Mouse (Mus musculus): ENCODE results near the gene Fzd7.

Fzd7 gene

GRCm38 (mm10) chr1:59503659-59504301 lies 21.6 kb downstream of the Fzd7 start:
- DNase-seq: no peak

GRCm38 (mm10) chr1:59504302-59504700 lies 22.1 kb downstream of the Fzd7 start:
- no peak for DNase-seq

GRCm38 (mm10) chr1:59508463-59509139 lies 26.4 kb downstream of the Fzd7 start:
- no peak for DNase-seq

DNA sequence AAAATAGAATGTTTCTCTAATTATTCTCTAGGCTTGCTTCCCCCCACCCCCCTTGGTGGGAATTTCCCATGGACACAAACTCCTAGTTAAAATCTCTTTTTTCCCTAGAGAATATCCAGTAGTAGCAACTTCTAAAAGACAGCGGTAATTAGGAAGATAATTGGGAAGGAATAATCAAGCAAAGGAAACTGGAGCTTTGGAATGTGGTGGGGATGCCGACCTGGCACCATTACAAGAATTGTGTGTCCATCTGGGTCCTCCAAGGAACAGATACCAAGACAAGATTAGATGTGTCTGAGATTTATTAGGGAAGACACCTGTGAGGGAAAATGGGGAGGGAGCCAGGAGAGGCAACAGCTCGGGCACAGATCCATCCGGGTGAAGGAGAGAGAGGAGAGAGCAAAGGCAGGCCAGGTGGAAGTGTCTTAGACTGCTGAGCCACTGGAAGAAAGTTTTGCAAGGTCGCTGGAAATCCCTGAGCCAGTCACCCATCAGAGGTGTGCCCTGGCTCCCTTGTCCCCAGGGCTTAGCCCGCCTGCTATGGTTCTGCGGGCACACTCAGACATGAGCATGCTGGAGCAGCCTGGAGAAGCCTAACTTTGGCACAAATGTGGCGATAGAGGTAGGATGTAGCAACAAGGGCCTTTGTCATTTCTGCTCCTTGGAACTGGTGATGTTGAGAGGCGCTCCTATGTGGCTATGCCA lies 29.5 kb downstream of the Fzd7 start:
- DNase-seq: no peak

DNA sequence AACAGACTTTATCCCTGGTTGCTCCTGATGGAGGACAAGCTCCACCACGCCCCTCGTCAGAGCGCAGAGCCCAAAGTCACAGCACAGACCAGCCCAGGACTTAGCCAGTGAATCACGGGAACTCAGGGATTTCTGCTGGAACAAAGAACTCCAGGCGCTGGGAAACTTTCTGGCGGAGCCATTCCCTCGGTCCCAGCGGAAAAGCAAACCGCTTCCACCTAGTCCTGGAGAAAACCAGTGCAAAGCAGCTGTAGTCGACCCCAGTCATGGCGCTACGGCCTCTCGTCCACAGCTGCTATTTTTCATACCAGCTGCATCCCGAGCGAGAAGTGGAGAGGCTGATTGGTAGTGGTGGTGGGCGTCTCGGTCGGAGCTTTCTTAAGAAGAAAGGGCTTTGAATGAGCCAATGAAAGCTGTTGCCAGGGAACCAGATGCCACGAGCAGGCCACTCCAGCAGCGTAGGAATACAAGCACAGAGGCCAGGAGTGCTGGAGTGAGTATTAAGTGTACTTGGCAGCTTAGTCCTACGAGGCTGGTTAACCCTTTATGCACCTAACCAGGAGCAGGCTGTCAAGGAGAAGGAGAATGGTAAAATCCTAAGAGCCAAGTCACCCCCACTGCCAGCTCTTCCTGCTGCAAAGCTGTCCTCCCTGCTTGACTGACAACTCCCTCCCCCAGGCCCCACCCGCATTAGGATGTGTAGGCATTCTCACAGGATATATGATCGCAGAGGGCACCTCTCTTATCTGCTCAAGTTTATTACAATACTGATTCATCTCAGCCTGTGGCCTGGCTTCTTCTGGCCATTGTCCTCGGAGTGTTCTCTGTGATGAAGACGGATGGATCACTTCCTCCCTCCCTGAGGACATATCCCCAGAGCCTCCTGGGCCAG lies 34.0 kb downstream of the Fzd7 start, which contains the start of gene Gm973:
Gm973 (plus strand) TSS at position 239 of the 892 bp plus-strand sequence.
- no peak for DNase-seq

DNA sequence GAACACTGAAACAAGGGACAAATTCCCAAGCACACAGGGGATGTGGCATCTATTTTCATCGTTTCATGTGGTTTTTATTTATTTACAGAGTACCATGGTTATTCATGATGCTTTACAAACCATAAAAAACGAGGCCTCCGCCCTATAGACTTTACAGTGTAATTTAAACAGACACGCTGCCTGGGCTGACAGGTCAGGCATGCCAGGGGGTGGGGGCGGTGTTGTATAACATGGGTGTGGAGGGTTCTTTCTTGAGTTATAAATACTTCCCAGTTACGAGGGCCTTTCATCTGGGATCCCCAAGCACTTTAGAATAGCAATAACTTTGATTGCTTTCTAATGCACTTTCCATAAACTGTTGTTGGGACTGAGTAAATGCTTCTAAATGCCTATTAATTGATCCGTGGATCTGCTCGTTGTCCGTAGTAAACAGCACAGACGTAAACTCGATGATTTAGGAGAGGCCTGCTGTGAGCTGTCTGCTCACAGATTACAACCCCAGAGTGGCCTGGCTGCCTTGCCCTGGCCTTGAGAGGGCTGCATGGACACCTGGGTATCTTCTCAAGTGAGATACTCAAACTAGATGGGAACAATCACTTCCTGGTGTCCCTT lies 38.1 kb downstream of the Fzd7 start:
- no peak for DNase-seq

- no peak for DNase-seq
Measured at GRCm38 (mm10) chr1:59522456-59522855, 40.2 kb downstream of the Fzd7 start.

DNA sequence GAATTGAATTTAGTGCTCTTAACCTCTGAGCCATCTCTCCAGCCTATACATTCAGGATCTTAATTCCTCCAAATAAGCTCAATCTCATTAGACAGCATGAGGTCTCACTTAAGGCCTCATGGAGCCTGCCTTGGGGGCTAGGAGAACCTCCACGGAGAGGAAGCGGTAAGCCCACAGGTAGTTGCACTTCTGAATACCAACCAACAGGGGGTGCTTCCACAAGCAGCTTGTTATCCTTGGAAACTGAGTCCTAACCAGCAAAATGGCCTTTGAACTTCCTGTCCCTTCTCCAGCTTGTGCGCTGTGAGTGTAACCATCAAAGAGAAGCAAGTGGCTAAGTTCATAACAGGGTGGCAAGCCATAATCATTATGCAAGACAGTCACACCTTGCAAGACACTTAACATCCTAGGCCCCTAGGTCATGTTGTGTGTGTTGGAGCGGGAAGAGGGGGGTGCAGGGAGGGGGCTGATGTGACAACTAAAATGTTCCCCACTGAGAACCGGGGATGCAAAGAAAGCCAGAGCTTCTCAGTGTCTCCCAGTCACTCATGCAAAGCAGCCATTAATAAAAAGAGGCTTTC lies 41.2 kb downstream of the Fzd7 start:
- no peak for DNase-seq

DNA sequence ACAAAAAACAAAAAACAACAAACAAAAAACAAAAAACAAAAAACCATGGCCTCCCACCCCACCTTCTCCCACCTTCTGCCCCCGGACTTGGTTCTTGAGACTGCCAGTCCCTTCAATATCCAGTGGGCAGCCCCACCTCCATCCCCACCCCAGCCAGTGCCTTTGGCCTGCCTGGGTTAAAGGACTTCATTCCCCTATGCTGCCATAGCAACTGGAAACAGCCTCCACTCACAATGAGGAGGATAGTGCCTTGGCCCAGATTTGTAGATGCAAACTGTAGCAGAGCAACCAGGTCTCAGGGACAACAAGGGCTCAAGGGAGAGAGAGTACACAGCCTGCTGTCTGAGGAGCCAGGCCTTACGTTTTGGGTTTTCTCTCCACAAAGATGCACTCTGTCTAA lies 41.8 kb downstream of the Fzd7 start:
- no peak for DNase-seq

GRCm38 (mm10) chr1:59524759-59525158 lies 42.5 kb downstream of the Fzd7 start:
- no peak for DNase-seq

GRCm38 (mm10) chr1:59527219-59527618 lies 45.0 kb downstream of the Fzd7 start:
- DNase-seq: no peak

- no peak for DNase-seq
Measured at GRCm38 (mm10) chr1:59534976-59535810, 53.0 kb downstream of the Fzd7 start.
